Mouse (Mus musculus) MEL (cell line): ENCODE data around the gene Ano8.

Experiments used
- CTCF ChIP-seq, 3 experiments: IDR thresholded peaks in 2 of 3; conservative IDR thresholded peaks in 1 of 3; 2 replicates each; pipeline ENCODE4 v1.5.1; 2011 to 2012; ENCODE audit warnings: low read length in 3 of 3, low read depth in 2 of 3, mild to moderate bottlenecking in 2 of 3, improper control_type of control experiment in 1 of 3, inconsistent platforms in 1 of 3, mixed read lengths in 1 of 3, moderate library complexity in 1 of 3; ENCODE audit not compliant: control insufficient read depth in 1 of 3, insufficient read depth in 1 of 3, poor library complexity in 1 of 3, severe bottlenecking in 1 of 3
- E2F4 ChIP-seq: IDR thresholded peaks from 2 replicates; pipeline ENCODE4 v1.6.1; 2011; ENCODE audit warnings: low read depth, low read length, improper control_type of control experiment, borderline replicate concordance
- EP300 ChIP-seq, 2 experiments: IDR thresholded peaks; 2 replicates each; pipeline ENCODE4 v1.6.1; 2011; ENCODE audit warnings: improper control_type of control experiment in 2 of 2, low read length in 2 of 2, low read depth in 1 of 2, mild to moderate bottlenecking in 1 of 2
- GATA1 ChIP-seq: IDR thresholded peaks from 2 replicates; pipeline ENCODE4 v1.6.1; 2011; ENCODE audit warnings: low read depth, low read length, improper control_type of control experiment
- HCFC1 ChIP-seq: IDR thresholded peaks from 2 replicates; pipeline ENCODE4 v1.6.1; 2012; ENCODE audit warnings: low read depth, mild to moderate bottlenecking, inconsistent platforms, low read length, improper control_type of control experiment, moderate library complexity
- MAX ChIP-seq: IDR thresholded peaks from 2 replicates; pipeline ENCODE4 v1.6.1; 2011; ENCODE audit warnings: low read length, improper control_type of control experiment
- MEF2A ChIP-seq: IDR thresholded peaks from 2 replicates; pipeline ENCODE4 v1.6.1; 2014; ENCODE audit warnings: low read depth, mild to moderate bottlenecking, inconsistent platforms, low read length, improper control_type of control experiment; ENCODE audit not compliant: poor library complexity, insufficient replicate concordance, severe bottlenecking; ENCODE audit errors: extremely low read depth
- MYC ChIP-seq: IDR thresholded peaks from 2 replicates; pipeline ENCODE4 v1.6.1; 2011; ENCODE audit warnings: low read depth, mild to moderate bottlenecking, low read length, improper control_type of control experiment, moderate library complexity
- NRF1 ChIP-seq: IDR thresholded peaks from 2 replicates; pipeline ENCODE4 v1.6.1; 2014; ENCODE audit warnings: low read depth, mild to moderate bottlenecking, inconsistent platforms, low read length, improper control_type of control experiment, moderate library complexity; ENCODE audit not compliant: poor library complexity, insufficient read depth, severe bottlenecking
- POLR2A ChIP-seq, 2 experiments: IDR thresholded peaks; 2 replicates each; pipeline ENCODE4 v1.6.1; 2011 to 2012; ENCODE audit warnings: low read length in 2 of 2, mild to moderate bottlenecking in 2 of 2, control low read depth in 1 of 2, improper control_type of control experiment in 1 of 2, low read depth in 1 of 2, moderate library complexity in 1 of 2; ENCODE audit not compliant: control insufficient read depth in 1 of 2, insufficient read depth in 1 of 2, poor library complexity in 1 of 2
- RAD21 ChIP-seq: IDR thresholded peaks from 2 replicates; pipeline ENCODE4 v1.6.1; 2011; ENCODE audit warnings: mild to moderate bottlenecking, low read depth, low read length, improper control_type of control experiment
- TCF12 ChIP-seq: IDR thresholded peaks from 2 replicates; pipeline ENCODE4 v1.6.1; 2014; ENCODE audit warnings: low read depth, mild to moderate bottlenecking, inconsistent platforms, low read length, improper control_type of control experiment, moderate library complexity
- ZC3H11A ChIP-seq: IDR thresholded peaks from 2 replicates; pipeline ENCODE4 v1.6.1; 2012; ENCODE audit warnings: low read depth, mild to moderate bottlenecking, inconsistent platforms, low read length, improper control_type of control experiment

DNA sequence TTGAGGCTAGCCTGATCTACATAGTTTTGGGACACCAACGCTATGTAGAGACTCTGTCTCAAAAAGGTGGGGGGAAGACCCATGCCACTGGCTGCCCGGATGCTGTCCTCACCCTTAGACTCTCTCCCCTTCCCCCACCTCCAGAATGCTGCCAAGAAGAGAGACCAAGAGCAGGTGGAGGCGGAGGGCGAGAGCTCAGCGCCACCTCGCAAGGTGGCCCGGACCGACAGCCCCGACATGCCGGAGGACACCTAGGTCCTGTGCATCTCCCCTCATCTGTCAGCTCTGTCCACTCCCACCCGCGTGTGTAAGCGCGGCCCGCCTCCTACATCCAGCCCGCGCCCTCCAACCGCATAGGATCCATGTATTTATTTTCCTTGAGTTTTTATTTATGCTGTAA, 11.4 kb downstream of the Ano8 start:
- TF ChIP-seq EP300 (IDR thresholded peaks at IDR 0.05; ENCODE audit: low read depth in 1 of 2, low read length in 2 of 2): no peak
- no peak for TF ChIP-seq HCFC1
- no peak for TF ChIP-seq CTCF (IDR thresholded peaks at IDR 0.05 in 2 of 3, conservative IDR thresholded peaks at IDR 0.05 in 1 of 3; ENCODE audit: control insufficient read depth in 1 of 3, insufficient read depth in 1 of 3, low read depth in 2 of 3, low read length in 3 of 3, poor library complexity in 1 of 3, severe bottlenecking in 1 of 3)
- no peak for TF ChIP-seq POLR2A (IDR thresholded peaks at IDR 0.05; ENCODE audit: control insufficient read depth in 1 of 2, insufficient read depth in 1 of 2, low read depth in 1 of 2, low read length in 2 of 2, poor library complexity in 1 of 2)
- no peak for TF ChIP-seq E2F4
- TF ChIP-seq NRF1: no peak
- no peak for TF ChIP-seq RAD21
- TF ChIP-seq MYC: no peak
- no peak for TF ChIP-seq MAX
- no peak for TF ChIP-seq GATA1
- TF ChIP-seq MEF2A: no peak
- TF ChIP-seq ZC3H11A: no peak
- no peak for TF ChIP-seq TCF12
